Mouse (Mus musculus): Measurements from ENCODE around the gene 4930579F01Rik. TPM values are rescaled to one million over a fixed set of nuclear protein-coding genes. Genes with fewer than 3 reads are reported as not detected.

4930579F01Rik gene
- not detected in 2 replicates for total RNA-seq (2014; rRNA removed)
- 0.09 TPM in 1 of 2 replicates, not detected in the other for polyA plus RNA-seq (2015; fragmentation: Nextera tagmentation; extraction: Ambion mirVana)

- TF ChIP-seq CTCF (IDR thresholded peaks at IDR 0.05; ENCODE audit: low read depth) = no peak
- Histone ChIP-seq H3K36me3 (ENCODE audit: insufficient read depth) (no peaks in the 10 kb centered on the region), H3K4me1 (ENCODE audit: insufficient read depth) (no peaks in the 10 kb centered on the region), H3K9me3 (ENCODE audit: low read length) (no peaks in the 10 kb centered on the region), H3K27ac (ENCODE audit: low read depth, low read length) (no peak within 1 kb of the TSS), H3K27me3 (ENCODE audit: insufficient read depth, low read length) (no peaks in the 10 kb centered on the region), H3K4me2 (ENCODE audit: low read depth) (no peak within 1 kb of the TSS), H3K9ac (no peak within 1 kb of the TSS), H3K4me3 (ENCODE audit: low read depth, low read length) (no peak within 1 kb of the TSS)
- 87% methylated on average over 15 of the region's 15 CpGs for whole genome bisulfite sequencing
- DNase-seq (no peak), ATAC-seq (no peak)
These were observed at the start of gene 4930579F01Rik for GRCm38 (mm10) chr3:138193683-138194302. TSS of gene 4930579F01Rik (minus strand) at chr3:138193825.

DNA sequence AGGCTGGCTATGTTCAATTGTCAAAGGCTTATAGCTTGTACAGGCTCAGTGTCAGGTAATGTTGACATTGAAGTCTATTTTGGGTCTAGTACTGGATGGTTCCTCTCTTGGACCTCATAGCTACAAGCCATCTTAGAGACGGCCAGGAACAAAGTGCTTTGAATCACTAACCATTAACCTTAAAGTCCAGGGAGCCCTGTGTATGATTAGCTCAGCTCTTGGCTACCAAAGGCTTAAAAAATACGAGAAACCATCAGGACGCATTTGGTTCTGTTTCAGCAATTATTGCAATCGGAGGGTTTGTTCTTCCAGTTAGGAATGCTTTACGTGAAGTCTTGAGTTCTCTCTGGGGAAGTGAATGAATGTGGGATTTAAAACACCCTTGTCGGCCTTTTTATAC, 49.3 kb upstream of the 4930579F01Rik start:
- ATAC-seq (no peak), DNase-seq (no peak)
- TF ChIP-seq CTCF (IDR thresholded peaks at IDR 0.05; ENCODE audit: low read depth) = no peak
- no peaks in the 10 kb centered on the region for H3K36me3 ChIP-seq (ENCODE audit: insufficient read depth)
- H3K9ac ChIP-seq = no peak overlapping the region
- no peak overlapping the region for H3K4me3 ChIP-seq (ENCODE audit: low read depth, low read length)
- H3K9me3 ChIP-seq (ENCODE audit: low read length) = no peaks in the 10 kb centered on the region
- no peak overlapping the region for H3K4me2 ChIP-seq (ENCODE audit: low read depth)
- no peaks in the 10 kb centered on the region for H3K27me3 ChIP-seq (ENCODE audit: insufficient read depth, low read length)
- 89% methylated on average over 6 of the region's 6 CpGs for WGBS
- H3K4me1 ChIP-seq (ENCODE audit: insufficient read depth) = no peaks in the 10 kb centered on the region
- no peak overlapping the region for H3K27ac ChIP-seq (ENCODE audit: low read depth, low read length)

DNA sequence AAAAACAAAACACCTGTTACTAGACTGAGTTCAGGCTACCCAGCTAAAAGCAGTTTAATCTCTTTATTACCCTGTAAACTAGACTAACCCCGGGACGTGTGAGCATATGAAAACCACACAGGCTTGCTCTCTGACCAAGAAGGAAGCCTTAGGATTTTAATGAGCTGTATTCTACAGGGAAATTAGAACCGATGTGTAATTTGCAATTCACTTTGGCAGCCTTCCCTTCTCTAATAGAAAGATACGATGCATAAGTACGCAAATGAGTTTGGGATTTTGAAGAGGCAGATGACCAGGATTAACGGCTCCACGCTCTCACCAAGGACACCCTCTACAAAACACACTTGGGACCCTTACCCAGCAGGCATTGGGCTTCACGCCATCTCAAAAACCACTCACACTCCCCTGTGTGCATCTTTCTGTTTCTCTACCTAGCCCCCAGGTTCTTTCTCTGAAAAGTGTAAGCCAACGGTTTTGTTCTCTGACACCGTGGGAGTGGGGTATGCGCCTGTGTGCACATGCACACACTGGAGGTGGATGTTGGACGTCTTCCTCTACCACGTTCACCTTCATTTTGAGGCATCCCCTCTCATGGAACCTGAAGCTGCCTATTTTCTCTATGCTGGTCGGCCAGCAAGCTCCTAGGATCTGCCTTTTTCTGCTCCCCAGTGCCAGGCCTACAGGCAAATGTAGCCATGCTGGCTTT, 48.5 kb upstream of the 4930579F01Rik start:
- WGBS = 37% methylated on average over 14 of the region's 14 CpGs
- H3K9ac ChIP-seq = no peak overlapping the region
- no peaks in the 10 kb centered on the region for H3K9me3 ChIP-seq (ENCODE audit: low read length)
- no peaks in the 10 kb centered on the region for H3K27me3 ChIP-seq (ENCODE audit: insufficient read depth, low read length)
- no peak for TF ChIP-seq CTCF (IDR thresholded peaks at IDR 0.05; ENCODE audit: low read depth)
- no peak for ATAC-seq
- no peak overlapping the region for H3K4me2 ChIP-seq (ENCODE audit: low read depth)
- no peak for DNase-seq
- H3K4me1 ChIP-seq (ENCODE audit: insufficient read depth) = no peaks in the 10 kb centered on the region
- H3K27ac ChIP-seq (ENCODE audit: low read depth, low read length) = no peak overlapping the region
- no peak overlapping the region for H3K4me3 ChIP-seq (ENCODE audit: low read depth, low read length)
- no peaks in the 10 kb centered on the region for H3K36me3 ChIP-seq (ENCODE audit: insufficient read depth)

DNA sequence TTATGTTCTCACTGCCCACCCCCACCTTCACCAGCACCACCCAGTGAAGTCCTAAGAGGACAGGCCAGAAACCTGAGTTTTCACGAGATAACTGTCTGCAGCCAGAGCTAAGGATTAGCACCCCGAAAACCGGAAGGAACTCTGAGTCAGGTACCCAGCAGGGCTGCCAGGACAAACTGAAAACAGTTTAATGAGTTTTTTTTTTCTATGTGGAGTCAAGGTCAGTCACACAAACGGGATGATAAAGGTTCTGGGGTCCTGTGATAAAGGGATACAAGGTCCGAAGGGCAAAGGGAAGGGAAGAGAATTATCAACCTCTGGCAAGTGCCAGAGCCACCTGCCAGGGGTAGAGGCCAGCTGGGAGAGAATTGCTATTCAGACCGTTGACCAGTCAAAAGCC, 47.7 kb upstream of the 4930579F01Rik start:
- H3K9me3 ChIP-seq (ENCODE audit: low read length) = no peaks in the 10 kb centered on the region
- no peak overlapping the region for H3K4me3 ChIP-seq (ENCODE audit: low read depth, low read length)
- H3K9ac ChIP-seq = no peak overlapping the region
- no peaks in the 10 kb centered on the region for H3K27me3 ChIP-seq (ENCODE audit: insufficient read depth, low read length)
- no peak overlapping the region for H3K27ac ChIP-seq (ENCODE audit: low read depth, low read length)
- ATAC-seq (no peak), DNase-seq (no peak)
- H3K36me3 ChIP-seq (ENCODE audit: insufficient read depth) = no peaks in the 10 kb centered on the region
- H3K4me2 ChIP-seq (ENCODE audit: low read depth) = no peak overlapping the region
- WGBS = 60% methylated on average over 6 of the region's 6 CpGs
- H3K4me1 ChIP-seq (ENCODE audit: insufficient read depth) = no peaks in the 10 kb centered on the region
- no peak for TF ChIP-seq CTCF (IDR thresholded peaks at IDR 0.05; ENCODE audit: low read depth)

GRCm38 (mm10) chr3:138240942-138241341, 47.3 kb upstream of the 4930579F01Rik start:
- ATAC-seq (no peak), DNase-seq (no peak)
- H3K9ac ChIP-seq = no peak overlapping the region
- H3K4me2 ChIP-seq (ENCODE audit: low read depth) = no peak overlapping the region
- no peaks in the 10 kb centered on the region for H3K9me3 ChIP-seq (ENCODE audit: low read length)
- H3K36me3 ChIP-seq (ENCODE audit: insufficient read depth) = no peaks in the 10 kb centered on the region
- H3K27ac ChIP-seq (ENCODE audit: low read depth, low read length) = no peak overlapping the region
- WGBS = 74% methylated on average over 5 of the region's 5 CpGs
- no peak overlapping the region for H3K4me3 ChIP-seq (ENCODE audit: low read depth, low read length)
- H3K27me3 ChIP-seq (ENCODE audit: insufficient read depth, low read length) = no peaks in the 10 kb centered on the region
- no peak for TF ChIP-seq CTCF (IDR thresholded peaks at IDR 0.05; ENCODE audit: low read depth)
- no peaks in the 10 kb centered on the region for H3K4me1 ChIP-seq (ENCODE audit: insufficient read depth)

DNA sequence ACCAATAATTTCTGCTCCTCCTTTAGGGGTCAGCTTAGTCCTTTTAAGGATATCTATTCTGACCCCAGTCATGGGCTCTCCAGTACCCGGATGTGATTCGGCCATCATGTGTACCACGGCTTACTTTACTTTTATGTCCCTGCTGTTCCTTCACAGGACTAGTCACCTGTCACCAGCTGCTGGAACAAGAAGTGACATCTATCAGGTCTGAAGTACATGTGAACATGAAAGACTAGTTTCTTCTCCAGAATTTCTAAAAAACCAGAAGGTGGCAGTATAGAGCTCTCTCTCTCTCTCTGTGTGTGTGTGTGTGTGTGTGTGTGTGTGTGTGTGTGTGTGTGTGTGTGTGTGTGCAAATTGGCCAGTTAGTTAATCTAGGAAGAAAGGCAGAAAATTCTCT, 46.8 kb upstream of the 4930579F01Rik start:
- Histone ChIP-seq H3K27me3 (ENCODE audit: insufficient read depth, low read length) (no peaks in the 10 kb centered on the region), H3K9me3 (ENCODE audit: low read length) (no peaks in the 10 kb centered on the region), H3K4me1 (ENCODE audit: insufficient read depth) (no peaks in the 10 kb centered on the region), H3K27ac (ENCODE audit: low read depth, low read length) (no peak overlapping the region), H3K36me3 (ENCODE audit: insufficient read depth) (no peaks in the 10 kb centered on the region), H3K4me2 (ENCODE audit: low read depth) (no peak overlapping the region), H3K4me3 (ENCODE audit: low read depth, low read length) (no peak overlapping the region), H3K9ac (no peak overlapping the region)
- ATAC-seq = no peak
- peak; percentile 57 for TF ChIP-seq CTCF (IDR thresholded peaks at IDR 0.05; ENCODE audit: low read depth)
- DNase-seq = no peak
- 89% methylated on average over 3 of the region's 3 CpGs for WGBS

DNA sequence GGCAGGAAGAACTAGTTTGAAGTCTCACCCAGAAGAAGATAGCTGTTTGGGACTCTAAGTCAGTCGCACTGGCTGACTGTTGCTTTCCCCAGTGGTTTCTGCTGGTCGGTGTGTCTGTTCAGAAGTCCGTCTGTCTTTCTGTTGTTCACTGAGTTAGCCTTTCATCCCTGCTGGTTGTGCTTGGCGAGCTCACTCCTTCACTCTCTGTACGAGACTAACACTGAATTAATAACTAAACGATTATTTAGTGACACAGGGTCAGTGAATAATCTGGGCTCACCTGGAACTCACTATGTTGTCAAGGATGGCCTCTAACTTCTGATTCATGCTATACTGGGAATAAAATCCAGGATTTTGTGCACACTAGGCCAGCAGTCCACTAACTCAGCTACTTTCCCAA, 45.8 kb upstream of the 4930579F01Rik start:
- no peak for TF ChIP-seq CTCF (IDR thresholded peaks at IDR 0.05; ENCODE audit: low read depth)
- H3K4me1 ChIP-seq (ENCODE audit: insufficient read depth) = no peaks in the 10 kb centered on the region
- no peak for DNase-seq
- no peak for ATAC-seq
- no peaks in the 10 kb centered on the region for H3K27me3 ChIP-seq (ENCODE audit: insufficient read depth, low read length)
- H3K9me3 ChIP-seq (ENCODE audit: low read length) = no peaks in the 10 kb centered on the region
- H3K36me3 ChIP-seq (ENCODE audit: insufficient read depth) = no peaks in the 10 kb centered on the region
- no peak overlapping the region for H3K9ac ChIP-seq
- no peak overlapping the region for H3K4me3 ChIP-seq (ENCODE audit: low read depth, low read length)
- WGBS = 82% methylated on average over 6 of the region's 6 CpGs
- H3K27ac ChIP-seq (ENCODE audit: low read depth, low read length) = no peak overlapping the region
- H3K4me2 ChIP-seq (ENCODE audit: low read depth) = no peak overlapping the region
